Mouse (Mus musculus) left cerebral cortex, adult 18-20 months (tissue): ENCODE data around the gene Siah1a. TPM values are rescaled to one million over a fixed set of nuclear protein-coding genes. Genes with fewer than 3 reads are reported as not detected.

Source experiments
- DNase-seq, 2 experiments: peaks; one replicate each; pipeline ENCODE4 v3.0.0; 2021 to 2022; ENCODE audit warnings: low spot score in 2 of 2, mixed read lengths in 1 of 2
- total RNA-seq, 2 experiments: library from RNA; stranded (reverse); gene quantifications; 2 replicates each; pipeline ENCODE4 v1.2.3; 2021

Gene Siah1a
- total RNA-seq, 2 experiments from 2014 or later = 31.0 to 33.8 TPM

DNA sequence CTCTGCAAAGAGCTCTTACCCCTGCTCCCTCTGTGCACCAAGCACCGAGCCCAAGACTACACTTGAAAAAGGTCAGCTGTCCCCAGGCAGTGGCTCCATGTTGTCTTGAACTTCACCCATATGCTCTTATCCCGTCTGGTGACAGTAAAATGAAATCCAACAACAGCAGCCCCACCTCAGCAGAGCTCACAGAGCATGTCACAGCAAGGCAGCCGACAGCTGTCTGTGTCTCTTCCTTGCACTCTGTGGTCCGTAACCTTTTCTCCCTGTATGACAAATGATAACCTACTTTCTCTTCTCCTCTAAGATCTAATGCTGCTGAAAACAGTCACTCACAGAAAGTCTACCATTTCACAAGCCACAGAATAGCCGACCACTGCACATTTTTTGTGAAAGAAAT, 39.0 kb downstream of the Siah1a start:
- DNase-seq = no peak

DNA sequence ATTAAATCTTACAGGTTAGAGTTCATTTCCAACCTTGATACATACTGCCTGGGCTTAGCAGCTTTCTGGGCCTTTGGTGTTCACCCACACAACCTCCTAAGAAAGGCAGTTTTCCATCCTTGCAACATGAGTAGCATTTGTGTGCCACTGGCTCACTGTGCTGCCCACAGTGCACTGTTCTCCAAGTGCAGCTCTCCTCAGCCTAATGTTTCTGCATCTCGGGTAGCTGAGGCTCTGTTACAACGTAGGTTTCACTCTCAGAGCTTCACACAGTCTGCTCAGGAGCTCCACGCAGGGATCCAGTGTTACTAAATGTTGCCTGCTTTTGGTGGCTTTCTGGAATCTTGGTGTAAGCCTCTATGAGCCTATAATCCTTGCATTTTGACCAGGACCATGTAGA, 40.4 kb downstream of the Siah1a start:
- DNase-seq = no peak

DNA sequence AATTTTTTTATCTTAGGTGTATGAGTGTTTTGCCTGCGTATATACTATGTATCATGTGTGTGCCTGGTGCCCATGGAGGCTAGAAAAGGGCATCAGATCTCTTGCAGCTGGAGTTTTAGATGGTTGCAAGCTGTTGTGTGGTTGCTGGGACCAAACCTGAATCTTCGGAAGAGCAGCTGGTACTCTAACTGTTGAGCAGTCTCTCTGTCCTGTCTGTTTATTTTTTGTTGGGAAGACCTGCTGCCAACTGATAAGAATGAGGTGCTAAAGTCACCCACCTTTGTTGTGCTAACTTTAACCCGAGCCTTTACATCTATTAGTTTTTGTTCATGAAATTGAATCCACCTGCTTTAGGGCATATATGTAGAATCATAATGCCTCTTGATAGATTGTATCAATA, 43.3 kb downstream of the Siah1a start:
- DNase-seq = no peak

DNA sequence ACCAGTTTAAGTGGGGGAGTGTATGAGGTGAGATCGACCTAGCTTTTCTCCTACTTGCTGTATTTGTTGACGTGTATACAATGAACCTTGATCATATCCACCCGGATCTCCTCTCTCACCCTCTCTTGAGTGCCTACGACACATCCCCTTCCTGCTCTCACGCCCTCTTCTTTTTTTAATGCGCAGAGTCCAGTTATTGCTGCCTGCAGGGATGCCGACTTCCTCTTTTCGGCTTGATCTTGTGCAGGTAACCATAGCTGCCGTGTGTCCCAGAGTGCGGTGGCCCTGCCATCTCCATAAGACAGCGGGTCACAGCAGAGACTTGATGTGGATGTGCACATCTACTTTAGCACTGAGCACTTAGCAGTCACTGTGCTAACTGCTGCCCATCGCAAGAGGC, 46.3 kb downstream of the Siah1a start:
- no peak for DNase-seq

GRCm38 (mm10) chr8:86698811-86699421, 46.8 kb downstream of the Siah1a start:
- no peak for DNase-seq

GRCm38 (mm10) chr8:86695703-86696102, 50.0 kb downstream of the Siah1a start:
- DNase-seq = no peak

DNA sequence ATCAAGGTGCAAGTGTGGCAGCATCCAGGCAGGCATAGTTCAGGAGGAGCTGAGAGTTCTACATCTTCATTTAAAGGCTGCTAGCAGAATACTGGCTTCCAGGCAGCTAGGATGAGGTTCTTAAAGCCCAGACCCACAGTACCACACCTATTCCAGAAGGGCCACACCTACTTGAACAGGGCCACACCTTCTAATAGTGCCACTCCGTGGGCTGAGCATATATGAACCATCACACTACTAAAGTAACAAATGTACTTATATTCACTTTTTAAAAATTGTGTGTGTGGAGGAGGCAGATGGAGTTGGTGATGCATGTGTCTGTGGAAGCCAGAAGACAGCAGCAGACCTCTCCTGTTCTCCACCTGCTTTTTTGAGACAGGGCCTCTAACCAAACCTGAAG, 51.7 kb downstream of the Siah1a start:
- DNase-seq = no peak

GRCm38 (mm10) chr8:86692107-86692506, 53.6 kb downstream of the Siah1a start:
- DNase-seq = no peak

- DNase-seq = no peak
Observed at GRCm38 (mm10) chr8:86686629-86687028, 59.1 kb downstream of the Siah1a start.

Other genes starting within 250 kb of the Siah1a start
- under 1 TPM; 0.28 to 0.65 TPM for gene Abcc12, start 165.2 kb downstream of the Siah1a start, total RNA-seq
- gene Lonp2, start 121.9 kb downstream of the Siah1a start, total RNA-seq = 10 to 100 TPM; 76.2 to 80.4 TPM
- 1 to 10 TPM; 1.8 to 2.3 TPM for gene Gm10638, start 235 bp downstream of the Siah1a start, total RNA-seq
- 10 to 100 TPM; 44.1 to 47.3 TPM for gene N4bp1, start 139.3 kb upstream of the Siah1a start, total RNA-seq